Mouse (Mus musculus) erythroblast, embryonic 14.5 days (primary cell): ENCODE measurements at regions not wholly inside any gene's neighbourhood (a gene's known extent, or its start where the extent isn't known, plus 50 kb on each side); places are given as distances from the start of the nearest gene placed in this dataset.

Source experiments
- GATA1 ChIP-seq: IDR thresholded peaks from 2 replicates; pipeline ENCODE4 v1.6.1; 2012; ENCODE audit warnings: low read length, inconsistent platforms, mixed read lengths
- TAL1 ChIP-seq: IDR thresholded peaks from 3 replicates; pipeline ENCODE4 v1.6.1; 2012; ENCODE audit warnings: low read length, inconsistent platforms, mixed read lengths

- TF ChIP-seq GATA1 = no peak
- no peak for TF ChIP-seq TAL1
These were observed 955.4 kb downstream of the Epha4 start for GRCm38 (mm10) chr1:76559441-76559840.
